Mouse (Mus musculus) urinary bladder, postnatal 36 days (tissue): ENCODE data around the gene Sstr3.
A peak's percentile ranks its signal among the peaks of the same experiment; 100 is the strongest.

Experiments used
- DNase-seq, 2 experiments: peaks; one replicate each; pipeline ENCODE4 v3.0.0; 2022; ENCODE audit warnings: low spot score in 2 of 2, mixed read lengths in 1 of 2

Sstr3 gene

GRCm38 (mm10) chr15:78530671-78531450, 13.6 kb downstream of the Sstr3 start, which contains the start of gene C1qtnf6:
TSS of gene C1qtnf6 (minus strand) at chr15:78531416.
- peak; percentile 39 to 66 for DNase-seq

GRCm38 (mm10) chr15:78530141-78530540, 14.3 kb downstream of the Sstr3 start:
- no peak for DNase-seq

- peak; percentile 63 to 67 for DNase-seq
Measured at GRCm38 (mm10) chr15:78529428-78529990, 15.0 kb downstream of the Sstr3 start.

- no peak for DNase-seq
Measured at GRCm38 (mm10) chr15:78528726-78529411, 15.6 kb downstream of the Sstr3 start.

- DNase-seq, result no peak
Measured at GRCm38 (mm10) chr15:78527973-78528372, 16.5 kb downstream of the Sstr3 start.

- DNase-seq, result no peak
Measured at GRCm38 (mm10) chr15:78524163-78524562, 20.3 kb downstream of the Sstr3 start.

- no peak for DNase-seq
Measured at GRCm38 (mm10) chr15:78521892-78522291, 22.6 kb downstream of the Sstr3 start.

- DNase-seq, result no peak
Measured at GRCm38 (mm10) chr15:78521331-78521730, 23.2 kb downstream of the Sstr3 start.

GRCm38 (mm10) chr15:78520112-78520715, 24.3 kb downstream of the Sstr3 start:
- peak; percentile 30 to 49 for DNase-seq

- DNase-seq, result no peak
Measured at GRCm38 (mm10) chr15:78518221-78518620, 26.3 kb downstream of the Sstr3 start.

GRCm38 (mm10) chr15:78515759-78516158, 28.7 kb downstream of the Sstr3 start:
- DNase-seq, result no peak

- DNase-seq, result peak; percentile 67 to 77
Measured at GRCm38 (mm10) chr15:78514393-78515146, 29.9 kb downstream of the Sstr3 start.

GRCm38 (mm10) chr15:78513019-78513418, 31.5 kb downstream of the Sstr3 start:
- DNase-seq, result no peak

GRCm38 (mm10) chr15:78511951-78512350, 32.5 kb downstream of the Sstr3 start:
- no peak for DNase-seq

GRCm38 (mm10) chr15:78510736-78511135, 33.7 kb downstream of the Sstr3 start:
- DNase-seq, result no peak

- DNase-seq, result no peak
Measured at GRCm38 (mm10) chr15:78510121-78510576, 34.3 kb downstream of the Sstr3 start.

GRCm38 (mm10) chr15:78509297-78509899, 35.1 kb downstream of the Sstr3 start:
- DNase-seq, result no peak

GRCm38 (mm10) chr15:78508443-78508842, 36.0 kb downstream of the Sstr3 start:
- no peak for DNase-seq

- no peak for DNase-seq
Measured at GRCm38 (mm10) chr15:78505541-78505940, 38.9 kb downstream of the Sstr3 start.

GRCm38 (mm10) chr15:78504816-78505215, 39.7 kb downstream of the Sstr3 start:
- DNase-seq, result no peak

GRCm38 (mm10) chr15:78504013-78504412, 40.5 kb downstream of the Sstr3 start:
- DNase-seq, result no peak
